Mouse (Mus musculus): ENCODE results near the gene Zfp185.

DNA sequence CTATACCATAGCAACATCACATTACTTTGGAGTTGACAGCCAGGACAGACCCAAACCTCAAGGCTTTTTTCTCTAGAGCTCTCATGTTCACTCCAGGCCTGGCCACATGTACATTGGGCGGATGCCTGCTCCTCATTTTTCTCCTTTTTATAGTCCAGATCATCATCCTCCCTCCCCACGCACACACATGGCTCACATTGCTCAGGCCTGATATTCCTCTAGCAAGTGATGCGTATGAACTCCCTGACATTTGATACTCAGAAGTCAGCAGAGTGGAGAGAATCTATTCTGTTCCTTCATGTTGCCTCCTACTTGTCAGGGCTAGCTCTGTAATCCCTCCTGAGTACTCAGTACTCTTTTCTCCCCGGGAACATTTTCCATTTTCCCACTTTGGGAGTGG, 30.7 kb upstream of the Zfp185 start:
- TF ChIP-seq CTCF (IDR thresholded peaks at IDR 0.05; ENCODE audit: control insufficient read depth, insufficient read depth, insufficient read length): no peak
- no peak for TF ChIP-seq MAX (IDR thresholded peaks at IDR 0.05)
- TF ChIP-seq USF1 (IDR thresholded peaks at IDR 0.05; ENCODE audit: low read depth): no peak
- no peak for TF ChIP-seq CEBPB (IDR thresholded peaks at IDR 0.05; ENCODE audit: low read depth)
